Mouse (Mus musculus): ENCODE measurements around the gene Capns1. TPM values are rescaled to one million over a fixed set of nuclear protein-coding genes. Genes with fewer than 3 reads are reported as not detected.

Capns1 gene
- polyA plus RNA-seq, 1 experiment = 622 TPM

DNA sequence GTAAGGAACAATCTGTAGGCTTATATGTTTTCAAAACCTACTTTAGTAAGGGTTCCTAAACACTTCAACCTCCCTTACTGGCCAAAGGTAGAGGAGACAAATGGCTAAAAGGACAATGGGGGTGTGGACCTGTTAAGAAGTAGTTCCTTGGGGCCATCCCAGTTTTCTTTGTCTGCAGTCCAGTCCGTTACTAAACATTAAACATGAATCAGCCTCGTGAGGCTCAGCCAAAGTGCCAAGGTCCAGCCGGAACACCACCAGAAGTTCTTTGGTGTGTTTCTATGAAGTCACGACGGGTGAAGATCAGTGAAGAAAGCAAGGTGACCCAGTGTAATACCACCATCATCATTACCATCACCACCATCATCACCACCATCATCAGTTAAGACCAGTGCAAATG, 51.6 kb downstream of the Capns1 start:
- Histone ChIP-seq H3K4me3 (no peak overlapping the region), H3K27me3 (ENCODE audit: control insufficient read depth, insufficient read depth, insufficient read length) (no peaks in the 10 kb centered on the region), H3ac (ENCODE audit: control insufficient read depth, insufficient read length) (no peak overlapping the region), H3K36me3 (ENCODE audit: control insufficient read depth, insufficient read depth) (no peaks in the 10 kb centered on the region), H3K79me2 (ENCODE audit: control insufficient read depth, insufficient read depth) (no peaks in the 10 kb centered on the region), H3K4me2 (ENCODE audit: low read depth) (no peak overlapping the region)
- TF ChIP-seq MAX (IDR thresholded peaks at IDR 0.05; ENCODE audit: low read depth) (no peak), TCF12 (IDR thresholded peaks at IDR 0.05; ENCODE audit: insufficient read depth, poor library complexity, severe bottlenecking) (no peak), REST (IDR thresholded peaks at IDR 0.05; ENCODE audit: insufficient read depth, insufficient read length) (no peak), TCF3 (IDR thresholded peaks at IDR 0.05; ENCODE audit: insufficient read length, low read depth) (no peak), POLR2A (IDR thresholded peaks at IDR 0.05; ENCODE audit: insufficient read length, low read depth) (no peak), CEBPB (IDR thresholded peaks at IDR 0.05; ENCODE audit: insufficient read depth, poor library complexity, severe bottlenecking) (no peak), POLR2AphosphoS2 (IDR thresholded peaks at IDR 0.05; ENCODE audit: insufficient read length, low read depth) (no peak), SRF (IDR thresholded peaks at IDR 0.05; ENCODE audit: control insufficient read depth, insufficient read length, low read depth) (no peak), MYOD1 (IDR thresholded peaks at IDR 0.05; ENCODE audit: control insufficient read depth in 1 of 3, insufficient read length in 2 of 3, low read depth in 2 of 3) (no peak)

DNA sequence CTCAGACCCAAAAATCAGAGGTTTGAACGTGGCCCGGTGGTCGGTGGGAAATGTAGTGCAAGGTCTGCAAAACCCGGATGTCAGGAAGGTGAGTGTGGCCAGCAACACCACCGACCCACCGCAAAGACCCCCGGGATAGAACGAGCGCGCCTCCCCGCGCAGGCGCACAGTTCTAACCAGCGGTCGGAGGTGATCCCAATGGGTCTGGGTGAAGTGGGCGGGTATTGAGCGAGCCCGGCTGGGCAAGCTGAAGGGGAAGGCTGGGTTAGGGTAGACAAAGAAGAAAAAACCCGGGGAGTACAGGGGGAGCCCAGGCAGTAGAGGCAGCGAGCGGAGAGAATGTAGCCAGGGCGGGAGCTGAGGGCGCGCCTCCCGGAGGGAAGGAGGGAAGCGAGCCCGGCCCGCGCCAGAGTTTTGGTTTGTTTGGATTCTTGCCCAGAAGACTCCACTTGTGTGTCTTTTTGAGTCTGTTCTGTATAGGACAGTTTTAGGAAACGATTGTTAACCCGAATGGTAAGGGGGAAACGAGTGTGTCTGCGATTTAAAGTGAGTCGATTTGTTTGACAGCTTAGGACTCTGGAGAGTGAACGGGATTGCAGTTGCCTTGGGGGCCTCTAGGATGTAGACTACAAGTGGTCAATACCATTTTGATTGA, 54.9 kb downstream of the Capns1 start:
- TF ChIP-seq USF1 (IDR thresholded peaks at IDR 0.05; ENCODE audit: low read depth) (no peak), TCF12 (IDR thresholded peaks at IDR 0.05; ENCODE audit: insufficient read depth, poor library complexity, severe bottlenecking) (no peak), MYOG (IDR thresholded peaks at IDR 0.05; ENCODE audit: control insufficient read depth in 1 of 3, insufficient read depth in 1 of 3, insufficient read length in 2 of 3, low read depth in 2 of 3) (no peak), TCF3 (IDR thresholded peaks at IDR 0.05; ENCODE audit: insufficient read length, low read depth) (no peak), REST (IDR thresholded peaks at IDR 0.05; ENCODE audit: insufficient read depth, insufficient read length) (no peak)
- Histone ChIP-seq H3K36me3 (ENCODE audit: control insufficient read depth, insufficient read depth) (no peaks in the 10 kb centered on the region), H3K4me3 (no peak overlapping the region), H3K4me2 (ENCODE audit: low read depth) (no peak overlapping the region), H3K27me3 (ENCODE audit: control insufficient read depth, insufficient read depth, insufficient read length) (no peaks in the 10 kb centered on the region), H3ac (ENCODE audit: control insufficient read depth, insufficient read length) (no peak overlapping the region), H3K79me2 (ENCODE audit: control insufficient read depth, insufficient read depth) (no peaks in the 10 kb centered on the region)

DNA sequence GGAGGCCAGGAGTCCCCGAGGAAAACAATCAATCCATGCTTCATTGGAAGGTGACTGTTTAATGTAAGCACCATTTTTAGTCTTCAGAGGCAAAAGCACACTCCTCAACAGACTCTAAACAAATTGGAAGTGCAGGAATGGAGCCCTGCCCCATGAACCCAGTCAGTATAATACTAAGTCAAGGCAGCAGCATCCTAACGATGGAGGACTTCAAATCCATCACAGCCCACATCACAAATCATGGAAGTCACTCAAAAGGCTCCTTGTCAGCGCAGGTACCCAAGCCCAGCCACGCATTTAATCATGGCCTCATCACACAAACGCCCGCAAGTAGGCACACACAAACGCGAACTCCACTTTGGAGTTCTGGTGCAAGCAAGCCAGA, 55.4 kb downstream of the Capns1 start:
- Histone ChIP-seq H3K4me3 (no peak overlapping the region), H3K4me2 (ENCODE audit: low read depth) (no peak overlapping the region), H3K27me3 (ENCODE audit: control insufficient read depth, insufficient read depth, insufficient read length) (no peaks in the 10 kb centered on the region), H3K79me2 (ENCODE audit: control insufficient read depth, insufficient read depth) (no peaks in the 10 kb centered on the region), H3ac (ENCODE audit: control insufficient read depth, insufficient read length) (no peak overlapping the region), H3K36me3 (ENCODE audit: control insufficient read depth, insufficient read depth) (no peaks in the 10 kb centered on the region)
- TF ChIP-seq CEBPB (IDR thresholded peaks at IDR 0.05; ENCODE audit: insufficient read depth, poor library complexity, severe bottlenecking) = no peak
- TF ChIP-seq MAX (IDR thresholded peaks at IDR 0.05; ENCODE audit: low read depth) = no peak
- no peak for TF ChIP-seq USF1 (IDR thresholded peaks at IDR 0.05; ENCODE audit: low read depth)
- no peak for TF ChIP-seq TCF3 (IDR thresholded peaks at IDR 0.05; ENCODE audit: insufficient read length, low read depth)
- TF ChIP-seq MYOG (IDR thresholded peaks at IDR 0.05; ENCODE audit: control insufficient read depth in 1 of 3, insufficient read depth in 1 of 3, insufficient read length in 2 of 3, low read depth in 2 of 3) = no peak

Other genes starting within 250 kb of the Capns1 start
- gene Zfp74, start 244.7 kb downstream of the Capns1 start, polyA plus RNA-seq (2012; fragmentation: generic; extraction: Trizol) = 1.5 TPM
- gene Zfp568, start 214.9 kb downstream of the Capns1 start, polyA plus RNA-seq (2012; fragmentation: generic; extraction: Trizol) = 27.4 TPM
- 0.97 TPM for gene Zfp14, start 147.4 kb downstream of the Capns1 start, polyA plus RNA-seq (2012; fragmentation: generic; extraction: Trizol)
- gene Zfp82, start 125.9 kb downstream of the Capns1 start, polyA plus RNA-seq (2012; fragmentation: generic; extraction: Trizol) = 2.8 TPM
- gene Gm26920, start 108.4 kb downstream of the Capns1 start, polyA plus RNA-seq (2012; fragmentation: generic; extraction: Trizol) = 0.32 TPM
- 4.3 TPM for gene Zfp566, start 108.3 kb downstream of the Capns1 start, polyA plus RNA-seq (2012; fragmentation: generic; extraction: Trizol)
- gene Zfp260, start 104.0 kb downstream of the Capns1 start, polyA plus RNA-seq (2012; fragmentation: generic; extraction: Trizol) = 11.3 TPM
- 1.1 TPM for gene Zfp382, start 76.9 kb downstream of the Capns1 start, polyA plus RNA-seq (2012; fragmentation: generic; extraction: Trizol)
- gene Zfp146, start 29.1 kb downstream of the Capns1 start, polyA plus RNA-seq (2012; fragmentation: generic; extraction: Trizol) = 13.2 TPM
- 112 TPM for gene Cox7a1, start 14.7 kb downstream of the Capns1 start, polyA plus RNA-seq (2012; fragmentation: generic; extraction: Trizol)
- gene Polr2i, start 33.1 kb upstream of the Capns1 start, polyA plus RNA-seq (2012; fragmentation: generic; extraction: Trizol) = 174 TPM
- gene Tbcb, start 33.5 kb upstream of the Capns1 start, polyA plus RNA-seq (2012; fragmentation: generic; extraction: Trizol) = 147 TPM
- gene Ovol3, start 36.9 kb upstream of the Capns1 start, polyA plus RNA-seq (2012; fragmentation: generic; extraction: Trizol) = not detected
- 0.02 TPM for gene Thap8, start 81.3 kb upstream of the Capns1 start, polyA plus RNA-seq (2012; fragmentation: generic; extraction: Trizol)
- 5.0 TPM for gene Wdr62, start 81.6 kb upstream of the Capns1 start, polyA plus RNA-seq (2012; fragmentation: generic; extraction: Trizol)
- gene Clip3, start 92.9 kb upstream of the Capns1 start, polyA plus RNA-seq (2012; fragmentation: generic; extraction: Trizol) = 19.4 TPM
- gene Alkbh6, start 109.9 kb upstream of the Capns1 start, polyA plus RNA-seq (2012; fragmentation: generic; extraction: Trizol) = 33.9 TPM
- gene Syne4, start 116.0 kb upstream of the Capns1 start, polyA plus RNA-seq (2012; fragmentation: generic; extraction: Trizol) = 1.2 TPM
- 4.0 TPM for gene E130208F15Rik, start 122.9 kb upstream of the Capns1 start, polyA plus RNA-seq (2012; fragmentation: generic; extraction: Trizol)
- 13.6 TPM for gene Sdhaf1, start 125.1 kb upstream of the Capns1 start, polyA plus RNA-seq (2012; fragmentation: generic; extraction: Trizol)
- gene Lrfn3, start 164.0 kb upstream of the Capns1 start, polyA plus RNA-seq (2012; fragmentation: generic; extraction: Trizol) = 0.66 TPM
- gene Tyrobp, start 214.9 kb upstream of the Capns1 start, polyA plus RNA-seq (2012; fragmentation: generic; extraction: Trizol) = not detected
- not detected for gene Hcst, start 221.0 kb upstream of the Capns1 start, polyA plus RNA-seq (2012; fragmentation: generic; extraction: Trizol)
- gene Nfkbid, start 222.9 kb upstream of the Capns1 start, polyA plus RNA-seq (2012; fragmentation: generic; extraction: Trizol) = 0.07 TPM
- gene Aplp1, start 246.7 kb upstream of the Capns1 start, polyA plus RNA-seq (2012; fragmentation: generic; extraction: Trizol) = 0.26 TPM